Mouse (Mus musculus): ENCODE measurements around the gene Pde4d. TPM values are rescaled to one million over a fixed set of nuclear protein-coding genes. Genes with fewer than 3 reads are reported as not detected.

The Pde4d gene
- polyA plus RNA-seq, 1 experiment: not detected

DNA sequence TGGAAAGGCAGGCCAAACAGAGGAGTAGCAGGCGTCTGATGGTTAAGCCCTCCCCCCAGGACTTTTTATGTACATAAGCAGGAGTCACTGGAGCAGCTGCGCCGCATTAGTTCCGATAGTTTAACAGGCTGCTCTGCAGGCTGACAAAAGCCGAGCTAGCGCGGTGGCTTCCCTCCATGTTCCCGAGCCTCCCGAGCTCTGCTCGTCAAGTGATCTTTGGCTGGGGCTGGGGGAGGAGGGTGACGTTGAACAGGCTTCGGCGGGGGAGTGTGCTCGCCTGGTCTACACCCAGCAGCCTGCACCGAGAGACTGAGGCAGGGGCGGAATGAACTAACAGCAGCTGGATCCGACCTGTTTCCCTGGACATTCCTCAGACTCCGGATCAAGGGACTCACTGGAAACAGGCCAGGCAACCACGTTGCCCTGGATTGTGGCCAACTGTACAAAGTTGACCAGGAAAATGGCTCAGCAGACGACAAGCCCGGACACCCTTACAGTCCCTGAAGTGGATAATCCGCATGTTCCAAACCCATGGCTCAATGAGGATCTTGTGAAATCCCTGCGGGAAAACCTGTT is 810.6 kb downstream of the Pde4d start:
- Histone ChIP-seq H3K4me1 (ENCODE audit: control insufficient read depth, insufficient read depth, low read length) (0 out of 2 replicates have a peak, but pooled peaks cover 2% of the 10 kb centered on the region), H3K4me3 (ENCODE audit: insufficient read depth, low read depth, low read length) (peak overlapping the region; percentile 57), H3K27ac (ENCODE audit: insufficient read depth, low read depth, low read length) (peak overlapping the region; percentile 58)
- TF ChIP-seq CTCF (IDR thresholded peaks at IDR 0.05; ENCODE audit: insufficient read depth, low read depth, low read length) (no peak), POLR2A (IDR thresholded peaks at IDR 0.05; ENCODE audit: insufficient read depth, low read depth, low read length) (no peak)
- WGBS: under 1% methylated on average over 23 of the region's 23 CpGs

DNA sequence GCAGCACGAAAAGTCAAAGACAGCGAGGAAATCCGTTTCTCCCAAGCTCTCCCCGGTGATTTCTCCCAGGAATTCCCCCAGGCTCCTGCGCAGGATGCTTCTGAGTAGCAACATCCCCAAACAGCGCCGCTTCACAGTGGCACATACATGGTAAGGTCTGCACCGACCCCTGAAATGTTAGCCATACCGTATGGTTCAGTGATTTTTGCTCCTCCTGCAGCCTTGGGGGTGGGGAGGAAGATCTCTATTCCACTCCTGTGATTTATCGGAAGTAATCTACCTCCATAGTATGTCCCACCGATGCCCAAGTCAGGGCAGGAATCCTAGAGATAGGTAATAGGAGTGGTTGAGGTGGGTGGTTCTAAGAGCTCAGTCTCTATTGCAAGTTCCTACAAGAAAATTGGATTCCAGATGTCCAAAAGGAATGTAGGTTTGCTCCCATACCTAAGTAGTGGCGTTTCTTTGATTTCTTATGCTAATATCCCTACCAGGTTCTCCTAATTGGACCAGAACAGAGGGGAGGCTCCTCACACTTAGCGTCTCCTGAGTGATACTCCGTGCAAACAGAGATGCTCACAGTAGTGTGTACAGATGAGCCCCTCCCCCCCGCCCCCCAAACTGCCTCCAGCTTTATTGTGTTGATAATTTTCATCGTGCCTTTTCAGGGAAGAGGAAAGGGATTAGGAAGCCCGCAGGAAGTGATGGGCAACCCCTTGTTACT is 811.2 kb downstream of the Pde4d start:
- peak overlapping the region; percentile 57 for H3K4me3 ChIP-seq (ENCODE audit: insufficient read depth, low read depth, low read length)
- TF ChIP-seq POLR2A (IDR thresholded peaks at IDR 0.05; ENCODE audit: insufficient read depth, low read depth, low read length): no peak
- no peak for TF ChIP-seq CTCF (IDR thresholded peaks at IDR 0.05; ENCODE audit: insufficient read depth, low read depth, low read length)
- 0 out of 2 replicates have a peak, but pooled peaks cover 2% of the 10 kb centered on the region for H3K4me1 ChIP-seq (ENCODE audit: control insufficient read depth, insufficient read depth, low read length)
- 3% methylated on average over 17 of the region's 17 CpGs for WGBS
- peak overlapping the region; percentile 58 for H3K27ac ChIP-seq (ENCODE audit: insufficient read depth, low read depth, low read length)

DNA sequence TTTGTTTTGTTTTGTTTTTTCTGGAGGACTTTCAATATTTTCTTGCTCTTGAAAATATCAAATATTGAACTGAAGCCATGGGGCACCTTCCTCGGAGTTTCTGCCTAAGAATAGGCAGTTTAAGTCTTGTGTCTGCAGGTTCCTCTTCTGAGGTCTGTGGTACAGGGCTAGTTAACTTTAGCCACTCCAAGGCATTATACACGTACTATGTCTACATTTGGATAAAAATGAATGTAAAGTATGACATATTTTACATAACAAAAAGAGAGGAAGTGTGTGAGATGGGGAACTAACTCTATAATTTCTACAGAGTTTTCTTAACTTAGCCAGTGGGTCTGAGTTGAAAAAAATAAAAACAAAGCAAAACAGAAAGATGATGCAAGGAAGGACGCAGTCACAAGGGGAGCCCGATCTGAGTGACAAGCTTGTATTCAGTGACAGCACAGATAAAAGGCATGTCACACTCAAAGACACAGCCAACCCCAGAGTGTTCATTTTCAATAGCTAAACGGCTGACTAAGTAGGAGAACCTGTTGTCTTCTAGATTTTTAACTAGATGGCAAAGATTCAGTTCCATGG is 812.0 kb downstream of the Pde4d start:
- Histone ChIP-seq H3K27ac (ENCODE audit: insufficient read depth, low read depth, low read length) (no peak overlapping the region), H3K4me1 (ENCODE audit: control insufficient read depth, insufficient read depth, low read length) (0 out of 2 replicates have a peak, but pooled peaks cover 2% of the 10 kb centered on the region), H3K4me3 (ENCODE audit: insufficient read depth, low read depth, low read length) (no peak overlapping the region)
- WGBS: 42% methylated on average over 5 of the region's 5 CpGs
- no peak for TF ChIP-seq POLR2A (IDR thresholded peaks at IDR 0.05; ENCODE audit: insufficient read depth, low read depth, low read length)
- no peak for TF ChIP-seq CTCF (IDR thresholded peaks at IDR 0.05; ENCODE audit: insufficient read depth, low read depth, low read length)

DNA sequence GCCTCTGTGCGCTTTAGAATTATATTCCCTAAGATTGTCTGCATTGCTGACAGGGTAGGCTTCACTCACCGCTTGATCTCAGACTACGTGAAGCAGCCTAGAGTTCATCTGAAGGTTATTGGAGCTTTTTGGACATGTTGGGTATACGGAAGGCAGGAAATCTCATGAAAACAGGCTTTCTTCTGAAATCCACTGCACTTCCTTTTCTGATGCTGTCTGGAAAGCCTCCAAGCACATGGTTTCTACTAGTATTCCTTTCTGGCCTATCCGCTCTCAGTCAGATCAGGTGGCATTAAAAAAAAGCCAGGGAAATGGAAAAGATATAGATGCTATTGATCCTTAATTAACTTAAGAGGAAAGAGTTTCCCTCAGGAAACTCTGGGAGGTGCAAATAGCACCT is 812.8 kb downstream of the Pde4d start:
- Histone ChIP-seq H3K4me3 (ENCODE audit: insufficient read depth, low read depth, low read length) (no peak overlapping the region), H3K4me1 (ENCODE audit: control insufficient read depth, insufficient read depth, low read length) (0 out of 2 replicates have a peak, but pooled peaks cover 2% of the 10 kb centered on the region), H3K27ac (ENCODE audit: insufficient read depth, low read depth, low read length) (no peak overlapping the region)
- WGBS: 77% methylated on average over 5 of the region's 5 CpGs
- no peak for TF ChIP-seq POLR2A (IDR thresholded peaks at IDR 0.05; ENCODE audit: insufficient read depth, low read depth, low read length)
- TF ChIP-seq CTCF (IDR thresholded peaks at IDR 0.05; ENCODE audit: insufficient read depth, low read depth, low read length): no peak

DNA sequence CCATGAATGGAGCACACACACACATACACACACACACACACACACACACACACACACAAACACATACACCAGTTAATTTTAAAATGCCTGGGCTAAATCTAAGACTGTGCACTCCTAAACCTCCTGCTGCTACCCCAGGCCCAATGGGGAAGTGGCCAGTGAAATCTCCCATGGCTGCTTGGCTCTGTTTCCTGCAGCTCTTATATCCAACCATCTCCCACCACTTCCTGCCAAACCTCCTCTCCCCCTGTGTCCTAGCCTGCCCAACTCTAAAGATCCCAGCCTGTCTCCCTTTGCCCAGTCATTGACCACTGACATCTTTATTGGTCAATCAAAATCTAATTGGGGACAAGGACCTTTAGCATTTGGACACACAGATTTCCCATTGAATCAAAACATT is 814.1 kb downstream of the Pde4d start:
- H3K27ac ChIP-seq (ENCODE audit: insufficient read depth, low read depth, low read length): no peak overlapping the region
- TF ChIP-seq CTCF (IDR thresholded peaks at IDR 0.05; ENCODE audit: insufficient read depth, low read depth, low read length) (no peak), POLR2A (IDR thresholded peaks at IDR 0.05; ENCODE audit: insufficient read depth, low read depth, low read length) (no peak)
- H3K4me1 ChIP-seq (ENCODE audit: control insufficient read depth, insufficient read depth, low read length): 0 out of 2 replicates have a peak, but pooled peaks cover 2% of the 10 kb centered on the region
- H3K4me3 ChIP-seq (ENCODE audit: insufficient read depth, low read depth, low read length): no peak overlapping the region

DNA sequence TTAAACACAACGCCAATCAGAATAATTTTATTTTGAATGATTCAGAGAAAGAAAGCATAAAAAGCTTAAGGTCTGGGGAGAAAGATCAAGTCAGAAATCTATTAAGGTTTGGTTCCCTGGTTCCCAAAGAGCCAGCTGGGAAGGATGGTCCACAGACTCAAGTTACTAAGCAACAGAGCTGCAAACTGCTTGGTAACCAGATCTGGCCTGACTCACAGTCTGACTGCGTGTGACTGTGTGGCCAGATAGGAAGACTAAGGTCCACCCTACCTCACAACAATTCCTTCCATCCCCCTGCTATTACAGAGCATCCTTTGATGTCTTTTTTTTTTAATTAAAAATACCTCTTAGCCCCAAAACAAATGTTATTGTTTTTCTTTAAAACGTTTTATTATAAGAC is 818.5 kb downstream of the Pde4d start:
- 30% methylated on average over 3 of the region's 3 CpGs for WGBS
- H3K4me1 ChIP-seq (ENCODE audit: control insufficient read depth, insufficient read depth, low read length): no peaks in the 10 kb centered on the region
- H3K27ac ChIP-seq (ENCODE audit: insufficient read depth, low read depth, low read length): no peak overlapping the region
- H3K4me3 ChIP-seq (ENCODE audit: insufficient read depth, low read depth, low read length): no peak overlapping the region
- TF ChIP-seq POLR2A (IDR thresholded peaks at IDR 0.05; ENCODE audit: insufficient read depth, low read depth, low read length): no peak
- no peak for TF ChIP-seq CTCF (IDR thresholded peaks at IDR 0.05; ENCODE audit: insufficient read depth, low read depth, low read length)

DNA sequence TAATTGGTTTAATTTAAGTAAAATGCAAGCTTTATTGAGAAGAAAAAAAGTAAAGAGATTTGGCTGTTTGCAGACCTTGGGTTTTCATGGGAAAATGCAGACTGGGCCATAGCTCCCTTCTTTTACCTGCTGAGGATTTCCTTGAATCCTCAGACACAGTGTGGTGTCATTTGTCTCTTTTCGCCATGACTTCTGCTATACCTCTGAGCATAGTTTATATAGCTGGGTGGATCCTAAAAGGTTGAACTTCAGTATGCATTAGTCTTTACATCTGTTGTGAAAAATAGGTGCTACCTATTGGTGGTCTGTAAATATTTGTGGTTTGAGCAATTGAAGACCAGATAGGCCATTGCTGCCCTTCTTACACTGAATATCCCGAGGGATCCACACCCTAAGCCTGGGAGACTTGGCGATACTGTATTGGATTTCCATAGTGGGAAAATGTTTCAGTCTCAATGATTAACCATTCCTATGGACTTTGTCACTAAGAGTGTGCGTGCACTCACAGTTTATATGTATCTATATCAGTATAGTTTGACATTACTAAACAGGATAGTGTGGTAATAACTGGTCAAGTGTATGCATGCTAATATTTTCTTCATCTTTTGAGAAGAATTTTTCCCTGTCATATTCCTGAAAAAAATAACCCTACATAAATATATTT is 819.0 kb downstream of the Pde4d start:
- Histone ChIP-seq H3K4me1 (ENCODE audit: control insufficient read depth, insufficient read depth, low read length) (no peaks in the 10 kb centered on the region), H3K4me3 (ENCODE audit: insufficient read depth, low read depth, low read length) (no peak overlapping the region), H3K27ac (ENCODE audit: insufficient read depth, low read depth, low read length) (no peak overlapping the region)
- TF ChIP-seq CTCF (IDR thresholded peaks at IDR 0.05; ENCODE audit: insufficient read depth, low read depth, low read length) (no peak), POLR2A (IDR thresholded peaks at IDR 0.05; ENCODE audit: insufficient read depth, low read depth, low read length) (no peak)
- 95% methylated on average over 4 of the region's 4 CpGs for WGBS

DNA sequence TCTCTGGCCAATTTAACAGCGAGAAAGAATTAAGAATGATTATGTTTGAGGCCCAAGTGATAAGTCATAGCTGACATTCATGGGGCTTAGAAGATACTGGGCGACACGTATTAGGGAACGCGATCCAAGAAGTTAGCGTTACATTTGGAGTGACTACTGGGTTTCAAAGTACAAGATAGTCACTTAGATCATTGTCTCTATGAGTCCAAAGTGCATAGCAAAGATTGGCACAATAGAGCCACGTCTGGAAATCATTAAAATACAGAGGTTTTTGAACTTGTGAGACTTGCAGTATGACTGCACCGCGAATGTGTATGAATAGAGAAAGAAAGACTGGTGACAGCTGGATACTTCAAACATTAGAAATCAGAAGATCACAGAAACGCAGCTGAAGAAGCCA is 825.1 kb downstream of the Pde4d start:
- 97% methylated on average over 10 of the region's 10 CpGs for WGBS
- peaks cover 5% of the 10 kb centered on the region; the same call in 1 of the 2 replicates for H3K4me1 ChIP-seq (ENCODE audit: control insufficient read depth, insufficient read depth, low read length)
- TF ChIP-seq CTCF (IDR thresholded peaks at IDR 0.05; ENCODE audit: insufficient read depth, low read depth, low read length) (no peak), POLR2A (IDR thresholded peaks at IDR 0.05; ENCODE audit: insufficient read depth, low read depth, low read length) (no peak)
- H3K4me3 ChIP-seq (ENCODE audit: insufficient read depth, low read depth, low read length): no peak overlapping the region
- H3K27ac ChIP-seq (ENCODE audit: insufficient read depth, low read depth, low read length): no peak overlapping the region

DNA sequence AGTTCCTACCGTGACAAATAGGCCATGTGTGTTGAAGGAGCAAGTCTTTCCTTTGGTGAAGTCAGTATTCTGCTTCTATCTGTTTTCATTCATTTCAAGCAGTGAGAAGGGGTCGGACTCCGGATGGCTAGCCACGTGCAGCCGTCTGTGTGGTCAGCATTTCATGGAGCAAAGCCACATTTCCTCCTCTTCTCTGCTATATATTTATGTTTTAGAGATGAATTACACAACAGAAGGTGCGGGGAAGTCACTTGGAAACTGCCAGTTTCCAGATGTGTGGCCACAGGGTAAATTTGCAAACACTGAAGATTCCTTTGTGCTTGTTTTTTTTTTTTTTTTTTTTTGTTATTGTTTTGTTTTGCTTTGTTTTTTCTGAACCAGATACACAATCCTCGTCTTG is 828.0 kb downstream of the Pde4d start:
- no peak overlapping the region for H3K27ac ChIP-seq (ENCODE audit: insufficient read depth, low read depth, low read length)
- TF ChIP-seq POLR2A (IDR thresholded peaks at IDR 0.05; ENCODE audit: insufficient read depth, low read depth, low read length) (no peak), CTCF (IDR thresholded peaks at IDR 0.05; ENCODE audit: insufficient read depth, low read depth, low read length) (no peak)
- no peak overlapping the region for H3K4me3 ChIP-seq (ENCODE audit: insufficient read depth, low read depth, low read length)
- 70% methylated on average over 7 of the region's 7 CpGs for WGBS
- H3K4me1 ChIP-seq (ENCODE audit: control insufficient read depth, insufficient read depth, low read length): peaks cover 5% of the 10 kb centered on the region; the same call in 1 of the 2 replicates
